Mouse (Mus musculus) megakaryocyte-erythroid progenitor cell, adult 5-6 weeks (primary cell): ENCODE measurements around the gene Garnl3. TPM values are rescaled to one million over a fixed set of nuclear protein-coding genes. Genes with fewer than 3 reads are reported as not detected.
"Not testable (repeated sequence)": the region's sequence is repeated elsewhere in the genome, so short reads cannot be mapped to it uniquely, and the experiment has no call there.

ENCODE experiments used
- ATAC-seq: replicated peaks from 2 replicates; pipeline ENCODE4 v1.8.0; 2016; ENCODE audit warnings: mild to moderate bottlenecking, inconsistent platforms; ENCODE audit not compliant: severe bottlenecking, poor library complexity, low FRiP score, low TSS enrichment
- total RNA-seq, 2 experiments: library from RNA; stranded (forward) in 1 of 2; stranded (reverse) in 1 of 2; fragments of 200-1000, 215-1000 nt in 1 of 2; fragments of >200 nt in 1 of 2; fragmentation: Nextera tagmentation in 1 of 2; gene quantifications; 2 replicates each; pipeline ENCODE4 v1.2.3; 2014 to 2017

Garnl3 gene
- total RNA-seq, 2 experiments from 2014 or later = 2.5 TPM; not detected in 1

- ATAC-seq = no peak
Observed at GRCm38 (mm10) chr2:33042781-33043180, 88.7 kb downstream of the Garnl3 start.

GRCm38 (mm10) chr2:33041571-33041970, 89.9 kb downstream of the Garnl3 start:
- no peak for ATAC-seq

GRCm38 (mm10) chr2:33037429-33037828, 94.0 kb downstream of the Garnl3 start:
- no peak for ATAC-seq

- no peak for ATAC-seq
Observed at GRCm38 (mm10) chr2:33035297-33035696, 96.2 kb downstream of the Garnl3 start.

- no peak for ATAC-seq
Observed at GRCm38 (mm10) chr2:33033281-33033680, 98.2 kb downstream of the Garnl3 start.

- no peak for ATAC-seq
Observed at GRCm38 (mm10) chr2:33032391-33033062, 98.9 kb downstream of the Garnl3 start.

GRCm38 (mm10) chr2:33025040-33025439, 106.4 kb downstream of the Garnl3 start:
- ATAC-seq = no peak

GRCm38 (mm10) chr2:33024564-33024963, 106.9 kb downstream of the Garnl3 start:
- ATAC-seq = no peak

- no peak for ATAC-seq
Observed at GRCm38 (mm10) chr2:33022846-33023245, 108.6 kb downstream of the Garnl3 start.

GRCm38 (mm10) chr2:33018026-33018425, 113.4 kb downstream of the Garnl3 start:
- peak; percentile 53 for ATAC-seq

- ATAC-seq = no peak
Observed at GRCm38 (mm10) chr2:33017191-33017590, 114.3 kb downstream of the Garnl3 start.

GRCm38 (mm10) chr2:33014877-33015276, 116.6 kb downstream of the Garnl3 start:
- ATAC-seq = no peak

- ATAC-seq = not testable (repeated sequence)
Observed at GRCm38 (mm10) chr2:33009055-33009454, 122.4 kb downstream of the Garnl3 start.

- no peak for ATAC-seq
Observed at GRCm38 (mm10) chr2:33005041-33005440, 126.4 kb downstream of the Garnl3 start.

GRCm38 (mm10) chr2:33002144-33002543, 129.3 kb downstream of the Garnl3 start:
- no peak for ATAC-seq

GRCm38 (mm10) chr2:32999752-33000151, 131.7 kb downstream of the Garnl3 start:
- ATAC-seq = no peak

- ATAC-seq = no peak
Observed at GRCm38 (mm10) chr2:32997792-32998191, 133.7 kb downstream of the Garnl3 start.

- no peak for ATAC-seq
Observed at GRCm38 (mm10) chr2:32997081-32997480, 134.4 kb downstream of the Garnl3 start.

- ATAC-seq = 0 out of 2 replicates have a peak, but pooled peaks have one; percentile 4
Observed at GRCm38 (mm10) chr2:32992130-32992529, 139.3 kb downstream of the Garnl3 start.

- no peak for ATAC-seq
Observed at GRCm38 (mm10) chr2:32990167-32990832, 141.2 kb downstream of the Garnl3 start.

GRCm38 (mm10) chr2:32989376-32989775, 142.1 kb downstream of the Garnl3 start:
- ATAC-seq = no peak
